Mouse (Mus musculus) kidney, embryonic 15.5 days (tissue): Measurements from ENCODE around the gene Exosc9. TPM values are rescaled to one million over a fixed set of nuclear protein-coding genes. Genes with fewer than 3 reads are reported as not detected.
A peak's percentile ranks its signal among the peaks of the same experiment; 100 is the strongest.

ENCODE experiments used
- ATAC-seq: fragments of 200-750 bp; cut with Nextera tagmentation; replicated peaks from 2 replicates; pipeline ENCODE4 v1.8.0; 2017; ENCODE audit warnings: moderate TSS enrichment; ENCODE audit not compliant: low FRiP score
- H3K27ac ChIP-seq: fragments of 300-500 bp; sonication (generic); 2 replicates; pipeline ENCODE4 v1.5.1; 2015; ENCODE audit warnings: mild to moderate bottlenecking, inconsistent platforms
- H3K27me3 ChIP-seq: fragments of 300-500 bp; sonication (generic); 2 replicates; pipeline ENCODE4 v1.6.1; 2015; ENCODE audit warnings: inconsistent platforms
- H3K36me3 ChIP-seq: fragments of 300-500 bp; sonication (generic); 2 replicates; pipeline ENCODE4 v1.6.1; 2015; ENCODE audit warnings: inconsistent platforms
- H3K4me1 ChIP-seq: fragments of 300-500 bp; sonication (generic); 2 replicates; pipeline ENCODE4 v1.6.1; 2015; ENCODE audit warnings: inconsistent platforms
- H3K4me2 ChIP-seq: fragments of 300-500 bp; sonication (generic); 2 replicates; pipeline ENCODE4 v1.6.1; 2015; ENCODE audit warnings: moderate library complexity, mild to moderate bottlenecking, inconsistent platforms
- H3K4me3 ChIP-seq: fragments of 300-500 bp; sonication (generic); replicated peaks from 2 replicates; pipeline ENCODE4 v1.5.1; 2015; ENCODE audit warnings: mild to moderate bottlenecking, inconsistent platforms
- H3K9ac ChIP-seq: fragments of 300-500 bp; sonication (generic); 2 replicates; pipeline ENCODE4 v1.6.1; 2015; ENCODE audit warnings: mild to moderate bottlenecking, inconsistent platforms
- H3K9me3 ChIP-seq: fragments of 300-500 bp; sonication (generic); replicated peaks from 2 replicates; pipeline ENCODE4 v1.6.1; 2016; ENCODE audit warnings: inconsistent platforms
- WGBS: fragments of 180-500 bp; shearing (Covaris S2); methylation state at CpG from one replicate; pipeline ENCODE4 v1.1.7; 2015; ENCODE audit warnings: mixed read lengths; 5-methylcytosine and 5-hydroxymethylcytosine counted together
- polyA plus RNA-seq: library from polyadenylated mRNA; unstranded; fragments of >200 nt; fragmentation: Nextera tagmentation; extraction: Ambion mirVana; gene quantifications from 2 replicates; pipeline ENCODE4 v1.2.1, GENCODE M21; 2015

The Exosc9 gene
- polyA plus RNA-seq, 1 experiment from 2014 or later, result 70.7 TPM

- Histone ChIP-seq H3K4me3 (peak overlapping the region; percentile 38), H3K9me3 (no peaks in the 10 kb centered on the region), H3K4me1 (peaks cover 13% of the 10 kb centered on the region; the same call in 1 of the 2 replicates), H3K36me3 (no peaks in the 10 kb centered on the region), H3K27ac (no peak overlapping the region), H3K27me3 (peaks cover 8% of the 10 kb centered on the region; the same call in 1 of the 2 replicates), H3K4me2 (peak overlapping the region; percentile 61), H3K9ac (no peak overlapping the region)
- ATAC-seq, result no peak
- WGBS, result 4% methylated on average over 18 of the region's 18 CpGs
Observed at GRCm38 (mm10) chr3:36531979-36532542, 20.3 kb upstream of the Exosc9 start.

GRCm38 (mm10) chr3:36532738-36533137, 19.7 kb upstream of the Exosc9 start:
- no peak overlapping the region for H3K27ac ChIP-seq
- ATAC-seq, result no peak
- 49% methylated on average over 7 of the region's 7 CpGs for WGBS
- no peak overlapping the region for H3K4me2 ChIP-seq
- no peaks in the 10 kb centered on the region for H3K36me3 ChIP-seq
- H3K9me3 ChIP-seq, result no peaks in the 10 kb centered on the region
- peaks cover 8% of the 10 kb centered on the region; the same call in 1 of the 2 replicates for H3K27me3 ChIP-seq
- no peak overlapping the region for H3K4me3 ChIP-seq
- H3K4me1 ChIP-seq, result peaks cover 13% of the 10 kb centered on the region; the same call in 1 of the 2 replicates
- no peak overlapping the region for H3K9ac ChIP-seq

- 0% methylated on average over 1 of the region's 1 CpGs for WGBS
- Histone ChIP-seq H3K4me3 (no peak overlapping the region), H3K9me3 (no peaks in the 10 kb centered on the region), H3K4me2 (no peak overlapping the region), H3K4me1 (peaks cover 13% of the 10 kb centered on the region; the same call in 1 of the 2 replicates), H3K36me3 (no peaks in the 10 kb centered on the region), H3K27ac (no peak overlapping the region), H3K27me3 (peaks cover 8% of the 10 kb centered on the region; the same call in 1 of the 2 replicates), H3K9ac (no peak overlapping the region)
- ATAC-seq, result no peak
Observed at GRCm38 (mm10) chr3:36533201-36533672, 19.2 kb upstream of the Exosc9 start.

- no peak overlapping the region for H3K9ac ChIP-seq
- no peak for ATAC-seq
Observed at GRCm38 (mm10) chr3:36536041-36536440, 16.4 kb upstream of the Exosc9 start.

GRCm38 (mm10) chr3:36537701-36538470, 14.5 kb upstream of the Exosc9 start:
- Histone ChIP-seq H3K4me3 (no peak overlapping the region), H3K27me3 (no peaks in the 10 kb centered on the region; the same call in 1 of the 2 replicates), H3K4me1 (peaks cover 5% of the 10 kb centered on the region; the same call in 1 of the 2 replicates), H3K36me3 (no peaks in the 10 kb centered on the region), H3K27ac (no peak overlapping the region), H3K9ac (no peak overlapping the region), H3K4me2 (no peak overlapping the region), H3K9me3 (no peaks in the 10 kb centered on the region)
- 80% methylated on average over 4 of the region's 4 CpGs for WGBS
- ATAC-seq, result no peak

More at GRCm38 (mm10) chr3:36536041-36536440, 16.4 kb upstream of the Exosc9 start:
- 85% methylated on average over 12 of the region's 12 CpGs for WGBS
- H3K27ac ChIP-seq, result no peak overlapping the region
- no peaks in the 10 kb centered on the region for H3K9me3 ChIP-seq
- no peak overlapping the region for H3K4me3 ChIP-seq
- peaks cover 13% of the 10 kb centered on the region; the same call in 1 of the 2 replicates for H3K4me1 ChIP-seq
- H3K27me3 ChIP-seq, result peaks cover under 1% of the 10 kb centered on the region; the same call in 1 of the 2 replicates
- no peak overlapping the region for H3K4me2 ChIP-seq
- H3K36me3 ChIP-seq, result no peaks in the 10 kb centered on the region

- no peak overlapping the region for H3K27ac ChIP-seq
- no peak overlapping the region for H3K4me3 ChIP-seq
- 64% methylated on average over 2 of the region's 2 CpGs for WGBS
- H3K9me3 ChIP-seq, result no peaks in the 10 kb centered on the region
- no peaks in the 10 kb centered on the region for H3K4me1 ChIP-seq
- no peak overlapping the region for H3K9ac ChIP-seq
- H3K27me3 ChIP-seq, result no peaks in the 10 kb centered on the region
- no peak overlapping the region for H3K4me2 ChIP-seq
- no peak for ATAC-seq
- H3K36me3 ChIP-seq, result no peaks in the 10 kb centered on the region
Observed at GRCm38 (mm10) chr3:36540756-36541155, 11.7 kb upstream of the Exosc9 start.

GRCm38 (mm10) chr3:36541399-36541798, 11.0 kb upstream of the Exosc9 start:
- no peaks in the 10 kb centered on the region for H3K9me3 ChIP-seq
- H3K27ac ChIP-seq, result no peak overlapping the region
- H3K36me3 ChIP-seq, result no peaks in the 10 kb centered on the region
- no peaks in the 10 kb centered on the region for H3K27me3 ChIP-seq
- no peak overlapping the region for H3K4me2 ChIP-seq
- WGBS, result 93% methylated on average over 2 of the region's 2 CpGs
- no peak for ATAC-seq
- no peak overlapping the region for H3K4me3 ChIP-seq
- H3K4me1 ChIP-seq, result no peaks in the 10 kb centered on the region
- H3K9ac ChIP-seq, result no peak overlapping the region

- Histone ChIP-seq H3K4me3 (no peak overlapping the region), H3K9me3 (no peaks in the 10 kb centered on the region), H3K4me2 (no peak overlapping the region), H3K4me1 (no peaks in the 10 kb centered on the region), H3K36me3 (no peaks in the 10 kb centered on the region), H3K9ac (no peak overlapping the region), H3K27me3 (no peaks in the 10 kb centered on the region), H3K27ac (no peak overlapping the region)
- no peak for ATAC-seq
- WGBS, result 79% methylated on average over 3 of the region's 3 CpGs
Observed at GRCm38 (mm10) chr3:36544961-36545360, 7.4 kb upstream of the Exosc9 start.

- peak; percentile 49 for ATAC-seq
- H3K27ac ChIP-seq, result no peak overlapping the region
- 29% methylated on average over 9 of the region's 9 CpGs for WGBS
Observed at GRCm38 (mm10) chr3:36551343-36551742, 1.1 kb upstream of the Exosc9 start.

GRCm38 (mm10) chr3:36551851-36552384, 488 bp upstream of the Exosc9 start:
- Histone ChIP-seq H3K27me3 (no peaks in the 10 kb centered on the region), H3K9ac (peak overlapping the region; percentile 68), H3K4me3 (peak overlapping the region; percentile 91), H3K4me2 (peak overlapping the region; percentile 81), H3K36me3 (peaks cover 31% of the 10 kb centered on the region), H3K27ac (no peak overlapping the region), H3K4me1 (peaks cover 15% of the 10 kb centered on the region), H3K9me3 (no peaks in the 10 kb centered on the region)
- peak; percentile 7 for ATAC-seq
- 19% methylated on average over 12 of the region's 12 CpGs for WGBS

More at GRCm38 (mm10) chr3:36551343-36551742, 1.1 kb upstream of the Exosc9 start:
- H3K9ac ChIP-seq, result no peak overlapping the region
- H3K36me3 ChIP-seq, result peaks cover 25% of the 10 kb centered on the region
- H3K4me3 ChIP-seq, result peak overlapping the region; percentile 91
- peak overlapping the region; percentile 81 for H3K4me2 ChIP-seq
- H3K9me3 ChIP-seq, result no peaks in the 10 kb centered on the region
- peaks cover 15% of the 10 kb centered on the region for H3K4me1 ChIP-seq
- H3K27me3 ChIP-seq, result no peaks in the 10 kb centered on the region

- Histone ChIP-seq H3K27me3 (no peaks in the 10 kb centered on the region), H3K4me2 (no peak overlapping the region), H3K9me3 (no peaks in the 10 kb centered on the region), H3K9ac (no peak overlapping the region), H3K4me1 (0 out of 2 replicates have a peak, but pooled peaks cover 6% of the 10 kb centered on the region), H3K4me3 (no peak overlapping the region), H3K36me3 (peaks cover 85% of the 10 kb centered on the region), H3K27ac (no peak overlapping the region)
- WGBS, result 93% methylated on average over 1 of the region's 1 CpGs
- ATAC-seq, result no peak
Observed at GRCm38 (mm10) chr3:36557601-36558000, 5.2 kb downstream of the Exosc9 start.

- Histone ChIP-seq H3K36me3 (peaks cover 96% of the 10 kb centered on the region), H3K4me3 (no peak overlapping the region), H3K27me3 (no peaks in the 10 kb centered on the region), H3K27ac (no peak overlapping the region), H3K4me2 (no peak overlapping the region), H3K4me1 (no peaks in the 10 kb centered on the region), H3K9me3 (no peaks in the 10 kb centered on the region), H3K9ac (no peak overlapping the region)
- ATAC-seq, result no peak
- WGBS, result 85% methylated on average over 4 of the region's 4 CpGs
Observed at GRCm38 (mm10) chr3:36559606-36560005, 7.2 kb downstream of the Exosc9 start.
